19 mouse cellular contexts compared by ENCODE assay signal in genomic region chr6:55057427-55057826, GRCm38 (mm10).
"Had no signal": no experiment of that assay in that cellular context is flagged by ENCODE, and none has a peak within 500 bp of the region (broad histone marks: within the 10 kb centered on the region; RNA-seq: fewer than 3 reads in every experiment).

No protein-coding gene starts in this region.

- H3K4me3 ChIP-seq: limb, embryonic 12.5 days; limb, embryonic 15.5 days; liver, embryonic 12.5 days; liver, embryonic 15.5 days; midbrain, embryonic 12.5 days; midbrain, embryonic 15.5 days; neural tube, embryonic 12.5 days; neural tube, embryonic 15.5 days had no signal

- DNase-seq: kidney, adult 9 months; kidney, postnatal 14 days; kidney, postnatal 4 days; left cerebral cortex, postnatal 4 days; lung, adult 18-20 months; lung, postnatal 14 days; right cerebral cortex, adult 18-20 months; right cerebral cortex, postnatal 14 days; spleen, adult 18-20 months; thymus, adult 18-20 months; thymus, postnatal 36 days had no signal

- H3K4me1 ChIP-seq: limb, embryonic 12.5 days; limb, embryonic 15.5 days; liver, embryonic 12.5 days; liver, embryonic 15.5 days; midbrain, embryonic 12.5 days; midbrain, embryonic 15.5 days; neural tube, embryonic 12.5 days; neural tube, embryonic 15.5 days had no signal
